In genomic region chr13:22043503-22044431, GRCm38 (mm10) we compare ENCODE assay signal across 8 mouse cellular contexts. TPM values are rescaled to one million over a fixed set of nuclear protein-coding genes. Genes with fewer than 3 reads are reported as not detected.
A peak's percentile ranks its signal among the peaks of the same experiment; 100 is the strongest.
DNase-seq lines count a peak whose midpoint lies in the region; ATAC-seq and TF ChIP-seq lines count a peak whose summit lies in the region.

No protein-coding gene starts in this region.

- no peaks in the 10 kb centered on the region for H3K79me2 ChIP-seq in macrophage (ENCODE audit: inconsistent target)

- H3K4me3 ChIP-seq in hindbrain, embryonic 14.5 days (replicated peaks; ENCODE audit: low read length): peak overlapping the region; percentile 35
- peak overlapping the region; percentile 7; the same call in 1 of the 2 replicates for H3K4me3 ChIP-seq in macrophage (ENCODE audit: inconsistent target)
- H3K4me3 ChIP-seq in stomach, postnatal 0 days (ENCODE audit: low read depth, low read length): peak overlapping the region; percentile 29

- 2% methylated on average over 9 of the region's 14 CpGs for WGBS in hindbrain, embryonic 14.5 days
- 5% methylated on average over 6 of the region's 14 CpGs for WGBS in macrophage (ENCODE audit: missing documents)
- under 1% methylated on average over 10 of the region's 14 CpGs for WGBS in stomach, postnatal 0 days

- DNase-seq in cerebellum, adult 9-10 months: peak; percentile 76
- no peak for DNase-seq in cerebellum, adult 8-10 months
- DNase-seq in A20 (ENCODE audit: low read depth, low spot score): peak; percentile 76
- DNase-seq in embryo, embryonic 10.5 days (ENCODE audit: low spot score): peak; percentile 92
- DNase-seq in hindbrain, embryonic 14.5 days (ENCODE audit: low spot score): peak; percentile 83
- DNase-seq in stomach, postnatal 0 days (ENCODE audit: low spot score): no peak
- DNase-seq in urinary bladder, postnatal 25 days (ENCODE audit: low spot score): no peak

- peak overlapping the region; percentile 46 for H3K9ac ChIP-seq in hindbrain, embryonic 14.5 days
- H3K9ac ChIP-seq in stomach, postnatal 0 days (ENCODE audit: low read length): peak overlapping the region; percentile 41; the same call in 1 of the 2 replicates

- TF ChIP-seq EP300 in stomach, postnatal 0 days (optimal IDR thresholded peaks at IDR 0.05): no peak

- no peaks in the 10 kb centered on the region for H3K36me3 ChIP-seq in hindbrain, embryonic 14.5 days (replicated peaks; ENCODE audit: control insufficient read depth, insufficient read depth)
- H3K36me3 ChIP-seq in macrophage (ENCODE audit: inconsistent target): no peaks in the 10 kb centered on the region
- H3K36me3 ChIP-seq in stomach, postnatal 0 days (ENCODE audit: control insufficient read depth, insufficient read depth, low read length): no peaks in the 10 kb centered on the region

- peak overlapping the region; percentile 81 for H3K27ac ChIP-seq in hindbrain, embryonic 14.5 days
- H3K27ac ChIP-seq in macrophage: peak overlapping the region; percentile 17; the same call in 1 of the 2 replicates
- peak overlapping the region; percentile 71; the same call in 1 of the 2 replicates for H3K27ac ChIP-seq in stomach, postnatal 0 days (replicated peaks)

- peak; percentile 9; the same call in 1 of the 2 replicates for ATAC-seq in hindbrain, embryonic 14.5 days (ENCODE audit: low FRiP score)
- ATAC-seq in stomach, postnatal 0 days (ENCODE audit: low FRiP score, low TSS enrichment): no peak

- TF ChIP-seq CTCF in stomach, postnatal 0 days (IDR thresholded peaks at IDR 0.05; ENCODE audit: low read depth): peak; percentile 81

- H3K4me1 ChIP-seq in hindbrain, embryonic 14.5 days (replicated peaks; ENCODE audit: control insufficient read depth, insufficient read depth, low read length): peaks cover 21% of the 10 kb centered on the region
- H3K4me1 ChIP-seq in stomach, postnatal 0 days (replicated peaks; ENCODE audit: control insufficient read depth, insufficient read depth): 0 out of 2 replicates have a peak, but pooled peaks cover 2% of the 10 kb centered on the region

- H3K9me3 ChIP-seq in hindbrain, embryonic 14.5 days (ENCODE audit: control insufficient read depth, low read length): no peaks in the 10 kb centered on the region
- H3K9me3 ChIP-seq in stomach, postnatal 0 days (ENCODE audit: control insufficient read depth, low read length): no peaks in the 10 kb centered on the region

- peak overlapping the region; percentile 61 for H3K4me2 ChIP-seq in hindbrain, embryonic 14.5 days (replicated peaks)
- H3K4me2 ChIP-seq in stomach, postnatal 0 days (replicated peaks; ENCODE audit: low read depth): peak overlapping the region; percentile 52

- no peaks in the 10 kb centered on the region for H3K27me3 ChIP-seq in hindbrain, embryonic 14.5 days (ENCODE audit: control insufficient read depth, insufficient read depth, low read length)
- no peaks in the 10 kb centered on the region for H3K27me3 ChIP-seq in stomach, postnatal 0 days (ENCODE audit: control insufficient read depth, insufficient read depth, low read length)

RNA-seq across cellular contexts. Expression of gene Hist1h2bj, which starts 0.8 kb away (rescaled TPM):
- 1.8 and 2.5 TPM in 2 replicates for polyA plus RNA-seq in hindbrain, embryonic 14.5 days (2014; fragmentation: Nextera tagmentation; extraction: Ambion mirVana)
- total RNA-seq in macrophage (2018; cell fraction: chromatin; rRNA removed): 10 to 100 TPM in 9 of 26 experiments, 1 to 10 TPM in 14, not detected in 3; 3.2 to 32.9 (median 9.4) TPM
- 10 to 100 TPM; 10.1 to 68.8 (median 21.0) TPM for total RNA-seq in macrophage (2018; cell fraction: cytosol; rRNA removed)
- total RNA-seq in macrophage (2018; cell fraction: nucleus; rRNA removed): 10 to 100 TPM in 12 of 26 experiments, 1 to 10 TPM in 11, not detected in 3; 3.4 to 70.4 (median 11.3) TPM
- polyA plus RNA-seq in macrophage (2018): not detected in 3 replicates
- polyA plus RNA-seq in stomach, postnatal 0 days (2015; fragmentation: Nextera tagmentation; extraction: Ambion mirVana): 1.1 and 3.7 TPM in 2 replicates

RNA-seq across cellular contexts. Expression of gene Hist1h2ag, which starts 1.0 kb away (rescaled TPM):
- polyA plus RNA-seq in hindbrain, embryonic 14.5 days (2014; fragmentation: Nextera tagmentation; extraction: Ambion mirVana): 4.4 and 5.3 TPM in 2 replicates
- 10 to 100 TPM in 1 of 26 experiments, 1 to 10 TPM in 8, not detected in 17; 3.9 to 22.2 (median 5.1) TPM for total RNA-seq in macrophage (2018; cell fraction: chromatin; rRNA removed)
- 10 to 100 TPM in 14 of 26 experiments, 1 to 10 TPM in 12; 2.6 to 35.5 (median 10.6) TPM for total RNA-seq in macrophage (2018; cell fraction: cytosol; rRNA removed)
- 10 to 100 TPM in 5 of 26 experiments, 1 to 10 TPM in 11, not detected in 10; 2.6 to 22.7 (median 6.5) TPM for total RNA-seq in macrophage (2018; cell fraction: nucleus; rRNA removed)
- not detected in 3 replicates for polyA plus RNA-seq in macrophage (2018)
- 12.1 and 12.6 TPM in 2 replicates for polyA plus RNA-seq in stomach, postnatal 0 days (2015; fragmentation: Nextera tagmentation; extraction: Ambion mirVana)

RNA-seq across cellular contexts. Expression of gene Hist1h4i, which starts 2.6 kb away (rescaled TPM):
- 6.0 and 6.2 TPM in 2 replicates for polyA plus RNA-seq in hindbrain, embryonic 14.5 days (2014; fragmentation: Nextera tagmentation; extraction: Ambion mirVana)
- 100 to 1,000 TPM in 1 of 26 experiments, 10 to 100 TPM in 19, 1 to 10 TPM in 6; 6.1 to 101 (median 14.6) TPM for total RNA-seq in macrophage (2018; cell fraction: chromatin; rRNA removed)
- total RNA-seq in macrophage (2018; cell fraction: cytosol; rRNA removed): 10 to 100 TPM in 19 of 26 experiments, 1 to 10 TPM in 7; 7.6 to 21.9 (median 12.5) TPM
- total RNA-seq in macrophage (2018; cell fraction: nucleus; rRNA removed): 100 to 1,000 TPM in 3 of 26 experiments, 10 to 100 TPM in 20, 1 to 10 TPM in 3; 5.4 to 144 (median 26.7) TPM
- 2.6 to 11.5 TPM (median 7.3 TPM) in 3 replicates for polyA plus RNA-seq in macrophage (2018)
- 5.8 and 5.9 TPM in 2 replicates for polyA plus RNA-seq in stomach, postnatal 0 days (2015; fragmentation: Nextera tagmentation; extraction: Ambion mirVana)

RNA-seq across cellular contexts. Expression of gene Hist1h2bk, which starts 8.1 kb away (rescaled TPM):
- polyA plus RNA-seq in hindbrain, embryonic 14.5 days (2014; fragmentation: Nextera tagmentation; extraction: Ambion mirVana): 1.5 and 1.6 TPM in 2 replicates
- total RNA-seq in macrophage (2018; cell fraction: chromatin; rRNA removed): 10 to 100 TPM in 1 of 26 experiments, 1 to 10 TPM in 7, not detected in 18; 2.4 to 16.4 (median 4.6) TPM
- 10 to 100 TPM in 18 of 26 experiments, 1 to 10 TPM in 8; 2.8 to 48.5 (median 15.5) TPM for total RNA-seq in macrophage (2018; cell fraction: cytosol; rRNA removed)
- 10 to 100 TPM in 4 of 26 experiments, 1 to 10 TPM in 14, not detected in 8; 1.7 to 28.5 (median 5.0) TPM for total RNA-seq in macrophage (2018; cell fraction: nucleus; rRNA removed)
- not detected in 3 replicates for polyA plus RNA-seq in macrophage (2018)
- polyA plus RNA-seq in stomach, postnatal 0 days (2015; fragmentation: Nextera tagmentation; extraction: Ambion mirVana): 0.35 and 0.99 TPM in 2 replicates

RNA-seq across cellular contexts. Expression of gene Hist1h2ah, which starts 8.4 kb away (rescaled TPM):
- 8.0 TPM in 1 of 2 replicates, not detected in the other for polyA plus RNA-seq in hindbrain, embryonic 14.5 days (2014; fragmentation: Nextera tagmentation; extraction: Ambion mirVana)
- total RNA-seq in macrophage (2018; cell fraction: chromatin; rRNA removed): 1 to 10 TPM in 4 of 26 experiments, not detected in 22; 4.8 to 9.5 (median 6.2) TPM
- 10 to 100 TPM in 4 of 26 experiments, 1 to 10 TPM in 16, under 1 TPM in 5, not detected in 1; 0.61 to 14.1 (median 2.7) TPM for total RNA-seq in macrophage (2018; cell fraction: cytosol; rRNA removed)
- total RNA-seq in macrophage (2018; cell fraction: nucleus; rRNA removed): 10 to 100 TPM in 2 of 26 experiments, 1 to 10 TPM in 5, not detected in 19; 2.1 to 14.1 (median 7.4) TPM
- polyA plus RNA-seq in macrophage (2018): not detected in 3 replicates
- 2.1 TPM in 1 of 2 replicates, not detected in the other for polyA plus RNA-seq in stomach, postnatal 0 days (2015; fragmentation: Nextera tagmentation; extraction: Ambion mirVana)

Comparison
In these comparisons a context has a peak if more than half of its experiments do, and no peak if none do; other contexts are left out.
1. DNase-seq: peak in cerebellum, adult 9-10 months (single experiment), A20 (single experiment), embryo, embryonic 10.5 days (single experiment) and hindbrain, embryonic 14.5 days (single experiment); none in cerebellum, adult 8-10 months (single experiment), stomach, postnatal 0 days (single experiment) and urinary bladder, postnatal 25 days (single experiment).
2. H3K27ac ChIP-seq: peak in every context shown above with its lines; median percentile 81 in hindbrain, embryonic 14.5 days; 71 in stomach, postnatal 0 days; 17 in macrophage.
3. Peak in every context shown above with its lines, with median percentiles within 50 percentile points of each other: H3K4me3 ChIP-seq.